Mouse (Mus musculus) brain, embryonic 14.5 days (tissue): ENCODE measurements around the gene Scn3a.

ENCODE experiments used
- CTCF ChIP-seq: fragments of 200-500 bp; IDR thresholded peaks from 2 replicates; pipeline ENCODE4 v1.5.1; 2012; ENCODE audit warnings: inconsistent platforms, mild to moderate bottlenecking, moderate library complexity, borderline replicate concordance; ENCODE audit not compliant: insufficient read depth, insufficient read length; ENCODE audit errors: extremely low read depth
- POLR2A ChIP-seq: fragments of 200-500 bp; IDR thresholded peaks from 2 replicates; pipeline ENCODE4 v1.6.1; 2012; ENCODE audit warnings: mild to moderate bottlenecking, inconsistent platforms, borderline replicate concordance; ENCODE audit not compliant: poor library complexity, insufficient read depth, insufficient read length, severe bottlenecking; ENCODE audit errors: extremely low read depth

- no peak for TF ChIP-seq CTCF
- TF ChIP-seq POLR2A = no peak
Observed at GRCm38 (mm10) chr2:65441110-65441509, 126.3 kb downstream of the Scn3a start.
